8 mouse cellular contexts compared by ENCODE assay signal in genomic region chr5:120571056-120571740, GRCm38 (mm10). TPM values are rescaled to one million over a fixed set of nuclear protein-coding genes. Genes with fewer than 3 reads are reported as not detected.
A peak's percentile ranks its signal among the peaks of the same experiment; 100 is the strongest.
DNase-seq lines count a peak whose midpoint lies in the region; ATAC-seq and TF ChIP-seq lines count a peak whose summit lies in the region.

No protein-coding gene starts in this region.

- no peak overlapping the region for H3K4me3 ChIP-seq in lung, embryonic 14.5 days (ENCODE audit: low read depth, low read length)
- H3K4me3 ChIP-seq in neural tube, embryonic 15.5 days (replicated peaks) = no peak overlapping the region

- H3K4me1 ChIP-seq in lung, embryonic 14.5 days (ENCODE audit: insufficient read depth) = peaks cover 47% of the 10 kb centered on the region
- peaks cover 59% of the 10 kb centered on the region for H3K4me1 ChIP-seq in neural tube, embryonic 15.5 days

- ATAC-seq in cerebellum, adult (ENCODE audit: insufficient number of reproducible peaks, low FRiP score, low TSS enrichment) = no peak
- peak; percentile 59 for ATAC-seq in lung, embryonic 14.5 days (ENCODE audit: insufficient read depth)
- ATAC-seq in neural tube, embryonic 15.5 days (ENCODE audit: low FRiP score) = no peak

- peak; percentile 60 for DNase-seq in cerebellum, adult 9-11 months
- peak; percentile 88 for DNase-seq in lung, embryonic 14.5 days
- DNase-seq in lung, postnatal 36 days = no peak
- peak; percentile 62 for DNase-seq in kidney, adult 18-20 months
- DNase-seq in thymus, postnatal 36 days = no peak
- DNase-seq in layer of hippocampus, postnatal 36 days = no peak

- peak overlapping the region; percentile 80 for H3K27ac ChIP-seq in lung, embryonic 14.5 days (ENCODE audit: low read depth)
- peak overlapping the region; percentile 92 for H3K27ac ChIP-seq in neural tube, embryonic 15.5 days (replicated peaks)

- no peaks in the 10 kb centered on the region for H3K27me3 ChIP-seq in lung, embryonic 14.5 days (ENCODE audit: insufficient read depth, low read length)
- H3K27me3 ChIP-seq in neural tube, embryonic 15.5 days (replicated peaks) = no peaks in the 10 kb centered on the region

- WGBS in lung, embryonic 14.5 days = 35% methylated on average over 14 of the region's 14 CpGs
- WGBS in neural tube, embryonic 15.5 days = 25% methylated on average over 14 of the region's 14 CpGs

- H3K9ac ChIP-seq in lung, embryonic 14.5 days = no peak overlapping the region
- no peak overlapping the region for H3K9ac ChIP-seq in neural tube, embryonic 15.5 days (replicated peaks)

- H3K36me3 ChIP-seq in lung, embryonic 14.5 days (ENCODE audit: insufficient read depth) = peaks cover 8% of the 10 kb centered on the region; the same call in 1 of the 2 replicates
- H3K36me3 ChIP-seq in neural tube, embryonic 15.5 days = no peaks in the 10 kb centered on the region

- H3K9me3 ChIP-seq in lung, embryonic 14.5 days (ENCODE audit: low read depth, low read length) = no peaks in the 10 kb centered on the region
- H3K9me3 ChIP-seq in neural tube, embryonic 15.5 days (replicated peaks) = no peaks in the 10 kb centered on the region

- no peak overlapping the region for H3K4me2 ChIP-seq in lung, embryonic 14.5 days
- H3K4me2 ChIP-seq in neural tube, embryonic 15.5 days = no peak overlapping the region

- no peak for TF ChIP-seq CTCF in lung, embryonic 14.5 days (IDR thresholded peaks at IDR 0.05; ENCODE audit: low read depth)

RNA-seq across cellular contexts. Expression of gene Tpcn1, which starts 17.3 kb away (rescaled TPM):
- polyA plus RNA-seq in lung, embryonic 14.5 days (2014; fragmentation: Nextera tagmentation; extraction: Ambion mirVana) = 16.5 and 17.0 TPM in 2 replicates
- polyA plus RNA-seq in neural tube, embryonic 15.5 days (2015; fragmentation: Nextera tagmentation; extraction: Ambion mirVana) = 20.9 and 21.7 TPM in 2 replicates
- 10 to 100 TPM; 35.0 to 36.4 TPM for total RNA-seq in layer of hippocampus, postnatal 36 days (2021)

RNA-seq across cellular contexts. Expression of gene Iqcd, which starts 17.6 kb away (rescaled TPM):
- 0.35 and 0.37 TPM in 2 replicates for polyA plus RNA-seq in lung, embryonic 14.5 days (2014; fragmentation: Nextera tagmentation; extraction: Ambion mirVana)
- polyA plus RNA-seq in neural tube, embryonic 15.5 days (2015; fragmentation: Nextera tagmentation; extraction: Ambion mirVana) = 1.3 and 1.5 TPM in 2 replicates
- total RNA-seq in layer of hippocampus, postnatal 36 days (2021) = 1 to 10 TPM in 1 of 2 experiments, under 1 TPM in 1; 0.35 to 1.2 TPM

RNA-seq across cellular contexts. Expression of gene Rita1, which starts 41.2 kb away (rescaled TPM):
- polyA plus RNA-seq in lung, embryonic 14.5 days (2014; fragmentation: Nextera tagmentation; extraction: Ambion mirVana) = 7.2 and 9.5 TPM in 2 replicates
- 29.4 and 34.0 TPM in 2 replicates for polyA plus RNA-seq in neural tube, embryonic 15.5 days (2015; fragmentation: Nextera tagmentation; extraction: Ambion mirVana)
- total RNA-seq in layer of hippocampus, postnatal 36 days (2021) = 10 to 100 TPM; 29.1 to 29.6 TPM

RNA-seq across cellular contexts. Expression of gene Ddx54, which starts 41.3 kb away (rescaled TPM):
- polyA plus RNA-seq in lung, embryonic 14.5 days (2014; fragmentation: Nextera tagmentation; extraction: Ambion mirVana) = 31.5 and 37.2 TPM in 2 replicates
- 35.7 and 42.0 TPM in 2 replicates for polyA plus RNA-seq in neural tube, embryonic 15.5 days (2015; fragmentation: Nextera tagmentation; extraction: Ambion mirVana)
- 10 to 100 TPM; 34.4 to 39.5 TPM for total RNA-seq in layer of hippocampus, postnatal 36 days (2021)

Comparison
In these comparisons a context has a peak if more than half of its experiments do, and no peak if none do; other contexts are left out.
1. DNase-seq: peak in cerebellum, adult 9-11 months (single experiment), lung, embryonic 14.5 days (single experiment) and kidney, adult 18-20 months (single experiment); none in lung, postnatal 36 days (single experiment), thymus, postnatal 36 days (0 of 2) and layer of hippocampus, postnatal 36 days (0 of 2).